Mouse (Mus musculus): ENCODE measurements around the gene Irf3.

GRCm38 (mm10) chr7:44997940-44998428, 536 bp downstream of the Irf3 start:
- TF ChIP-seq CTCF (IDR thresholded peaks at IDR 0.05) = no peak
- no peak for TF ChIP-seq EP300 (IDR thresholded peaks at IDR 0.05)

All from lung, postnatal 0 days (tissue).